Mouse (Mus musculus) granulocyte monocyte progenitor cell, adult 5-6 weeks (primary cell): ENCODE results near the gene Gm11444. TPM values are rescaled to one million over a fixed set of nuclear protein-coding genes. Genes with fewer than 3 reads are reported as not detected.
A peak's percentile ranks its signal among the peaks of the same experiment; 100 is the strongest.

Experiments used
- ATAC-seq: replicated peaks from 2 replicates; pipeline ENCODE4 v1.8.0; 2016; ENCODE audit warnings: mild to moderate bottlenecking, moderate TSS enrichment, inconsistent platforms; ENCODE audit not compliant: poor library complexity, severe bottlenecking
- total RNA-seq, 2 experiments: library from RNA; stranded (forward) in 1 of 2; stranded (reverse) in 1 of 2; fragments of 200-712, 200-1000 nt in 1 of 2; fragments of >200 nt in 1 of 2; fragmentation: Nextera tagmentation in 1 of 2; gene quantifications; 2 replicates each; pipeline ENCODE4 v1.2.3; 2014 to 2017

The Gm11444 gene
- total RNA-seq, 2 experiments from 2014 or later: not detected

DNA sequence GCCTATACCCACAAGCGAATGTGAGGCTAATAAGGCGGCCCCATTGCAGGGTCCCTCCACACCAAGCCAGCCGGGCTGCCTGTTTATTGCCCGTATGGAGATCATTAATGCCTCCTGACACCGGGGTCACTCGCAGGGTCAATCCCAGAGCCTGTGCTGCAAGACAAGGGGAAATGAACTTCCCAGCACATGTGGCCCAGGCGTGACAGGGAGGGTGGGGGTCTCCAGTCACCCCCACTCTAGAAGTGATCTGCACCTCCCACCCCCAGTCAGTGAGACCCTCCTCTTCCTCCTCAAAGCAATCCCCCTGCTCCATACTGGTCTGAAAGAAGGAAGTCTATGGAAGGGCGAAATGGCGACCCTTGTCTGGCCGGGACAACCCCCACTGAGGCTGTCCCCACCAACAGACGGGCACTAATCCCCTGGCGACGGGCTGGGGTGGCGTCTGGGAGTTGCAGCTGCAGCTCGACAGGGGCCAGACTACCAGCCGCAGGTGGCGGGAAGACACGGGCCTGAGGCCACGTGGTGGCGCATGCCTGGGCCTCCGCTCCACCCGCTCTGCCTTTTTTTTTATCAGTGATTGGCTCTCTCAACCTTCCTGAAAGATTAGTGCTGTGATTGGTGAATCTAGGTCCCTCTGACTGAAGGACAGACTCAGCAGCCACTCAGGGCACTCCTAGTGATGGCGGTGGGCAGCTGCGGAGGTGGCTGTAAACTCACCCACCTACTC lies 26.1 kb upstream of the Gm11444 start:
- ATAC-seq: no peak

DNA sequence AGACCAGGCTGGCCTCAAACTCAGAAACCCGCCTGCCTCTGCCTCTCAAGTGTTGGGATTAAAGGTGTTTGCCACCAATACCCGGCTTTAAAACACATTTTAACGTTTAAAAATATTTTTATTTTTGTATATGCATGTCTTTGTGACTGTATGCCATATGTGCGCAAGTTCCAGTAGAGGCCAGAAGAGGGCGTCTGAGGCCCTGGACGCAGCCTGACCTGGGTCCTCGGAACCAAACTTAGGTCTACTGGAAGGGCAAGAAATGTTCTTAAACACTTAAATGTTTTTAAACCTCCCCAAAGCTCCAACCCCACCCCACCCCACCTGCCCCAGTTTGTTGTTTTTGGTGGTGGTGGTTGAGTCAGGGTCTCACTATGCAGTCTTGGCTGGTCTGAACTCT lies 14.2 kb upstream of the Gm11444 start:
- ATAC-seq: no peak

DNA sequence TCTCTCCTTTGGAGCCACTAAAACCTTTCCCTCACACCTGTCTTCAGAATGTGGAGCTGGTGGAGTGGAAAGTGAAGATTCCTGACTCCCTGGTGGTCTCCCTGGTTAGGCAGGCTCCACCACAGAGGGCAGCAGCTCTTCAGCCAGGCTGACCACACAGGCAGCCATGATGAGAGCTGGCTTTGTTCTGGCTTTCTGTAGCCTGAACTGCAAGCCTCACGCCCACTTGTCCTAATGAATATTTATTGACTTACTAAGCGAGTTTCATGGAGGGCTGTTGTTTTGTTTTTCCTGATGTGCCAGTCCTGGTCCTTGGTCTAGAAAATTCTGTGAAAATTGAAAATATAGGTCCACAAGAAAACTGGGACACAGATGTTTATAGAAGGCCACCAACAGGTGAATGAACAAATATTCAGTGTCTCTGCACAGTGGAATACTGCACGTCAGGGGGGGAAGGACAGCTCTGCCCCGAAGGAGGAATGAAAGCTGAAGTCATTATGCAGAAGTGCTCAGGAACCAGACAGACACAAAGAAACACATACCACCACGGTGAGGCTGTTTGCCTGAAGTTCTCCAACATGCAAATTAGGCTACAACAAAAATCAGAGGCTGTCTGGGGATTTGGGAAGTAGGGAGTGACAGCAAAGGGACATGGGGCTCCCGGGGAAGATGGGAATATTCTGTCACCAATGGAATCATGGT lies 8.0 kb upstream of the Gm11444 start:
- ATAC-seq: no peak

DNA sequence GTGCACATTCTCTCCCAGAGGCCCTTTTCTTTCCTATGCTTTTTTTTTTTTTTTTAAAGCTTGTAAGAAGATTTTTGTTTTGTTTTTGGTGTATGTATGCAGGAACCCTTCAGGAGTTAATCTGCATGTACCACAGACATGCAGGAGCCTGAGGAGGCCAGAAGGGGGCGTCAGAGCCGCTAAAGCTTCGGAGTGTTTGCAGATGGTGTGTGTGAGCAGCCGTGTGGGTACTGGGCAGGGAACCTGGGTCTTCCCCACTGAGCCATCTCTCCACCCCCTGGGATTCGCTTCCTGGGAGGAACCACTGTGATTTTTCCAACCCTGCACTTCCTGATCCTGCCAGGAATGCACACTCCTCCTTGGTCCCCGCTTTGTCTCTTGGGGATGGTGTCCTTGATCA lies 625 bp upstream of the Gm11444 start:
- no peak for ATAC-seq

DNA sequence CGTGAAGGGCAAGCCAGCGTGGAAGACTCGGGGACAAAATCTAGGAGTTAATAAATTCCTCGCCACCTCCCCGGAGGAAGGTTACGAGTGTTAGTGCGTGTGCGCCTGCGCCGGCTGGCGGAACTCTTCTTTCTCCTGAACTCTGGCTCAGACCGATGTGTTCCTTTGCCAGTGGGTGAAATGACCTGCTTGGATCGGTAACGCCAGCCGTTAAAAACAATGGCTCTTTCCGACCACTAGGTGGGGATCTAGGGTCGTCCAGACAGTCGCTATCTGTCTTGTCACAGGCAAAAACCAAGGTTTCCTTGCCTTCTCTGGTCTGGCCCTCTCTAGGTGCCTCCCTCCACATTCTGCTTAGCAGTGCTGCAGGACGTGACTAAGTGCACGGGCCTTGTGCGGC lies 1.1 kb downstream of the Gm11444 start:
- peak; percentile 72 for ATAC-seq

DNA sequence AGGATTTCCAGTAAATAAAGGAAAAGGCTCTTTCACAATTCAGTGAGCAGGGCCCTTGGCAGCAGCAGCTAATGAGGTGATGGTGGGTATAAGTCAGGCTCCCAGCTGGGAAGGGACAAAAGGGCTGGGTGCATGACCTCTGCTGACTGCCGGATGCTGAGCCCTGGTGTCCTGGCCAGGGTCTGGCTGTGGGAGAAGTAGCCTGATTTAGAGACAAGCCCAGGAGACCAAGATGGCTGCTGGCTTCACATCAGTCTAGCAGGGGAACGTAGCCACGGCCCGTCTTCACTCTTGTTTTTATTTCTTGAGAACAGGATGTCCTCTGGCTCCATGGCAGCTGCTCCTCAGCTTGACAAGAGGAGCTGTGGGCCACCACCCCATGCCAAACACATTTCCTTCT lies 3.6 kb downstream of the Gm11444 start:
- ATAC-seq: no peak

DNA sequence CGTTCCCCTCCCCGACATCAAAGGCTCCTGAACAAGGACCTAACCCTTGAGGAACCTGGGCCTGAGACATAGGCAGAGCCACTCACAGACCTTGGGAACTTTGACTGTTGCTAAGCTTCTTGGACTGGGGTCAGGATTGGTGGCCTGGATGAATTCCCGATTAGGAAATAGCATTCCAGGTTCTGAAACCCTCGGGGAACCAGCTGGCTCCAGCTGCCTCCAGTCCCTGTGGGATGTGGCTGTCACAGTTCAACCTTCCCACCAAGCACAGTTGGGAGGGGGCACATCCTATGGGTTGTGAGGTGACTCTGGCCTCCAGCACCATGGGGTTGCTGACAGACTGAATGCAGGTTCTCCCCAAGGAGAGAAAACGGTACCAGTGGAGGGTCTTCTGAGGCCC lies 4.2 kb downstream of the Gm11444 start:
- no peak for ATAC-seq

DNA sequence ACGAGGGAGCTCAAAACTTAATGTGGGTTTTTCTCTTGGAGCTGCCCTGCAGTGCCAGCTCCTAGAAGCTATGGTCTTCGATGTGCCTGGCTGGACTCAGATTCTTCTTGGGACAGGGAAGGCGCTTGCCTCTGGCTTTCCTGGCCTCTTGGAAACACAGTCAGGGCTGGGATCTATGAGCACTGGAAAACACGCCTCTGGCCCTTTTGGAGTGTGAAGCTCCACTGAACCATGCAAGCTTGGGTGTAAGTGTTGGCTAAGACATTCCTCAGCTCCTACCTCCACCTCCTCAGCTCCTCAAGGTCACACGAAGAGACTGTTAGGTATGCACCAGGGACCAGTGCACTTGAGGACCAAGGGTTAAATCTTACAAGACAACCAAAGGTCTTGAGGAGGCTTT lies 5.2 kb downstream of the Gm11444 start:
- ATAC-seq: no peak

DNA sequence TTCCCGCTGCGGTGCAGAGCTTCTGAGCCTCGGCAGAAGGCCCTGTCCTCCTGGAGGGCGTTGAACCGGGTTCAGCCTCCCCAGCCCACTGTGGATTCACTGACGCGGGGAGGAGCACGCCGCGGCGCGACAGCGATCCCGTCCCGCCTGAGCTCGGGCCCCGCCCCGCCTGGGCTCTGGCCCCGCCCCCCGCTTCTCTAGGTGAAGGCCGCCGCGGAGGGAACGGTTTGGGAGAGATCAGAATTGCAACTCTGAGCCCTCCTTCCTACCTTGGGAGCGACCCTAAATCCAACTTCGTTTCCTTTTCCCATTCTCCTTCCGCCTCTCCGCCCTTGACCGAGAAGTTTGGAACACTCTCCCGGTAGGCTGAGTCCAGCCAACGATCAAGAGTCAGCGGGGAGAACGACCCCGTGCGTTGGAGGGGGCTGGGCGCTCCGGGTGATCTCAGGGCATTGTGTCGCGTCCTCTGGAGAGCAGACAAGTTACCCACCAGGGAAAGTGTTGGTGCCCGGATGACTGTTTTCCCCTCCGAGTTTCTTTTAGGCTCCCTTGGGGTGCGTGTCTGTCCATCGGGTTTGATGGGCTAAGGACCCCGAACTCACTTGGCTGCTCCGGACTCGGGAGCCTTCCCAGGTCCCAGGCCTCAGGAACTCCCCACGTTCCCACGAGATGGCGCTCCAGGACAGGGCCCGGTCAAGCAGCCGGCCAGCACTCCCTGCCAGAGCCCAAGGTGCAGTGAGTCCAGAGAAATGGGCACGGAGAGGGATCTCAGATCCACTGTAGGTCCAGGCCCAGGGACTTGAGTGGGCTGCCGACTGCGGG lies 5.8 kb downstream of the Gm11444 start:
- peak; percentile 50 for ATAC-seq

DNA sequence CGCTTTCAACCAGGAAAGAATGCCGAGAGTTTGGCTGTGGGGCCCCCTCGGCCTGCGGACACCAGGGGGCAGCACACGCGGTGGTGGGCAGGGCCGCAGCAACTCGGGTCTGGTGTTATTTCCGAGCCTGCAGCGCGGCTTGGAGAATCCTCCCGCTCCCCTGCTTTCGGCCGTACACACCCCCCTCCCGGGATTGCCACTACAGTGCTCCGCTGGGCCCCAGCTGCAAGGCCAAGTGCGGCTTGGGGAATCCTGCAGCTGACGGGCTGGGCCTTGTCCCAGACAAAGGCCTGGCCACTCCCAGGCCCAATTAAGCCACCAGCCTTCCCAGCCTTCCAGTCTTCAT lies 6.8 kb downstream of the Gm11444 start:
- ATAC-seq: peak; percentile 54

DNA sequence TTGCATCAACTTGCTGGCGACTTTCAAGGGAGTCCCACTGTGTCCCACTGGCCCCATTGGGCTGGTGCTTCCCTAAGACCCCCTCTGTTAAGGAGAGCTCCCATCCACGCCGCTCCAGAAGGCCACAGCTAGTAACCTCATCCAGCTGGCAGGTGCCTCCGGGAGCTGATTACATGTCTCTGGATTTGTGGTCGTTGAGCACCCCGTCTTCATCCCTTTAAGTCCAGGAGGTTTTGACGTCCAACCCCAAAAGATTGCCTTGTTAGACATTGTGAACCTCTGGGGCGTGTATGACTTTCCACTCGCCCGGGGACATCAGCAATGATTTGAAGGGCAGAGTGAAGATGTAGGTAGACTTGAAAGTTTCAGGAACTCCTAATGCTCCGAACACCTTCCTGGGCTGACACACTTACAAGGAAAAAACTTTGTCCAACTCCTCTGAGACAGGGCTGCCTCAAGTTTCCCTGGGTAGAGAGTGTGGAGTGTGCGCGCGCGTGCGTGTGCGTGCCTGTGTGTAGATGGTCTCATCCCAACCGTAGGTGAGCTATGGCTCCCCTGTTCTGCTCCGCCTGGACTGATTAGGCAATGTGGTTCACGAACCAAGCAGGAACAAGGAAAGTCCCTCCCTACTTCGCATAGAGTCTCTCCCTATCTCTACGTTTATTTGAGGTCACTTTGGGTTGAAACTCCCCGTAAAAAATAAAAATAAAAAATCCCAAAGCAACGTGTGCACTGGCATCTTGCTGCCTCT lies 7.4 kb downstream of the Gm11444 start:
- peak; percentile 6; the same call in 1 of the 2 replicates for ATAC-seq

DNA sequence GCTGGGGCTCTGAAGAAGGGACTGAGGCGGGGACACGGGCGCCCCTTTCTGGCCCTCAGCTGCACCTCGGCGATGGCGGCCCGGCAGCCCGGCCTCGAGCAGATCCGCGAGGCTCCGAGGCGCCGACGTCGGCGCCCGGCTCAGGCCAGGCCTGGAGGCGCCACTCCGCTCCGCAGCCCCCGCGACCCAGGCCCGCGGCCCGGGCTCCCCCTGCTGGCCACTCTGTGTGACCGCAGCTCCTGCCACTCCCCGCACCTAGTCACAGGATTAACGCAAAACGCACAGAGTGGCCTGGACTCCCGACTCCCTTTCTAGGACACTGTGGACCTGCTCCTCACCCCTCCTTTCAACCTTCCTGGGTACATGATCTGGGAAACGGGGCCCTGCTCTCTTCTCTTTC lies 8.2 kb downstream of the Gm11444 start:
- peak; percentile 58 for ATAC-seq

DNA sequence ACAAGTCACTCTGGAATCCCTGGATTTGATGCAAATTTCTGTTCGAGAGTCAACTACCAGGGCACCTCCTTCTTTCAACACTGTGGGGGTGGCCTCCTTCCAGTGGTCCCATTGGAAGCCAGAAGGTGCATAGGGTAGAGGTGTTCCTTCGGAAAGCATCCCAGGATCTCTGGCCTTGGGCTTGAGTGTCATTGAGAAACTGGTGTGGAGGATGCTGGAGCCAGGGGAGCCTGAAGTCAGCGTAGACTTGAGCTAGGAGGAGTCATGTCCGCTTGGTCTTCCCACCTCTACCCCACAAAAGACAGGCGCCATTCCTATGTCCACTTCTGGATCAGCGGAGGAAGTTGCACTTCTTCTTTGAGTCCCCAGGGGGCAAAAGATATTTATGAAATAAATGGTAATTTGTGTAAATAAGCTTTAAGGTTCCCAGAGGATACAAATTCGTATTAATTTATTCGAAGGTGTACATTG lies 8.9 kb downstream of the Gm11444 start:
- ATAC-seq: no peak

DNA sequence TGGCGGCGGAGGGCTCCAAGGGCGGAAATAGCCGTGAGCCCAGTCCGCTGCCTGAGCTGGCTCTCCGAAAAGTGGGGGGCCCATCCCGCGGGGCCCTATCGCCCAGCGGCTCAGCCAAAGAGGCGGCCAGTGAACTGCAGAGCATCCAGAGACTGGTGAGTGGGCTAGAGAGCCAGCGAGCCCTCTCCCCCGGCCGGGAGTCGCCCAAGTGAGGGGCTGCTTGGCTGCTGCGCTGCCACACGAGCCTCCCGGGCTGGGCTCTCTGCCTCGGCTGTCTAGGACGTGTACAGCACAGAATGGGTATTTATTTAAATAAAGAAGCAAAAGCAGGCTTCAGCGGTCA lies 9.4 kb downstream of the Gm11444 start:
- ATAC-seq: no peak

DNA sequence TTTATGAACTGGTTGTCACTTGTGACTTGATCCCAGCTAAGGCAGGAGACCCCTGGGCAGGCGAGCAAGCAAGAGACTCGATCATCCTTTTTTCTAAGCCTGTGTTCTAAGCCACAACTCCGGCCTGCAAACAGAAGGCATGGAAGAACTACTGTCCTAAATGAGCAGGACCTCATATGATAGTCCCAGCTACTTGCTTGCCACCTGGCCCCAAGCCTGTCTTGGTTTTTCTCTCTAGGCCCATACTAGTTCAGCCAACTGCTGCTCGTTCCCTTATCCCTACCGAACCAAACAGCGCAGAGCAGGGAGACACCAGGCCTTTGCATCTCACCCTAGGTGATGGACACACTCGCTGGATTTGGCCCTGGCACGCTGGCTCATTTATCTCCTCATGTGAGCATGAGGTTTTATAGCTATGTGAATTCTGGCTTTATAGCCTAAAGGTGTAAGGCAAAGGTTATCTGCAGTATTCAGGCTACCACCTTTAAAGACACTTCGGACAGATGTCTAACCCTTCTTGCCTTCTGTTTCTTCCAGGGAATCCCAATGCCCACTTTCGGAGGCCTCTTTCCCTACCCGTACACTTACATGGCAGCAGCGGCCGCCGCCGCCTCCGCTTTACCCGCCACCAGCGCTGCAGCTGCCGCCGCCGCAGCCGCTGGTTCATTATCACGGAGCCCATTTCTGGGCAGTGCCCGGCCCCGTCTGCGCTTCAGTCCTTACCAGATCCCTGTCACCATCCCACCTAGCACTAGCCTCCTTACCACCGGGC lies 9.9 kb downstream of the Gm11444 start:
- no peak for ATAC-seq

DNA sequence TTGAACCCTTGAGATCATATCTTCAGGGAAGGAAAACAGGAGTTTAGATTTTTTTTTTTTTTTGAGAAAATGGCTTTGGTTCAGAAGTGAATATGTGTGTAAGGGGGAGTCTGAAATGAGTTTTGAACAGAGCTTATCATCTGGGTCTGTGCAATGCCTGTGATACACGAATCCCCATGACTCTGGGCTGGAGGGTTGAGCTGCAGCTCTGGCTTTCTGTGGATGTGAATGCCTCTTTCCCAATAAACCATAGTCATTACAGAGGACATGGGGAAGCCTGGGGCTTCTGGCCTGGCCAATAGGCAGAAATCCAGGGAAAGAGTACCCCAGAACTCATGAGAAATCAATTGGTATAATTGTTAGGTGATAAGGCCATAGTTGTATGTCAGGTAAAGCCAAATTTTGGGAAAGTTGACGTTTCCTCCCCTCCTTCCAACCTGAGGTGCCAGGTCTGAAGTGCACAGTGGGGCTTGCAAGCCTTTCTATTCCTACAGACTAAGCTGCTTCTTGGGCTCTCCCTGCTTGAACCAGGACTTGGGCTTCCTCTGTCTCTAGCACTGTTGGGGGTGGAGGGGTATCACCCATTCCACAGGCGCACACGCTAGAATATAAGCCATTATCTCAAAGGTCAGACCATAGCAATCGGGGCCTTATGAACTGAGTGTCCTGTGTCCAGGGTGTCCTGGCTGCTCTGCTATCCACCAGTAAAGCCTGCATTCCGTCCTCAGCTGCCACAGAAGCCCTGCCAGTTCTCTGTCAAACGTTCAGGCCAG lies 10.7 kb downstream of the Gm11444 start:
- no peak for ATAC-seq

DNA sequence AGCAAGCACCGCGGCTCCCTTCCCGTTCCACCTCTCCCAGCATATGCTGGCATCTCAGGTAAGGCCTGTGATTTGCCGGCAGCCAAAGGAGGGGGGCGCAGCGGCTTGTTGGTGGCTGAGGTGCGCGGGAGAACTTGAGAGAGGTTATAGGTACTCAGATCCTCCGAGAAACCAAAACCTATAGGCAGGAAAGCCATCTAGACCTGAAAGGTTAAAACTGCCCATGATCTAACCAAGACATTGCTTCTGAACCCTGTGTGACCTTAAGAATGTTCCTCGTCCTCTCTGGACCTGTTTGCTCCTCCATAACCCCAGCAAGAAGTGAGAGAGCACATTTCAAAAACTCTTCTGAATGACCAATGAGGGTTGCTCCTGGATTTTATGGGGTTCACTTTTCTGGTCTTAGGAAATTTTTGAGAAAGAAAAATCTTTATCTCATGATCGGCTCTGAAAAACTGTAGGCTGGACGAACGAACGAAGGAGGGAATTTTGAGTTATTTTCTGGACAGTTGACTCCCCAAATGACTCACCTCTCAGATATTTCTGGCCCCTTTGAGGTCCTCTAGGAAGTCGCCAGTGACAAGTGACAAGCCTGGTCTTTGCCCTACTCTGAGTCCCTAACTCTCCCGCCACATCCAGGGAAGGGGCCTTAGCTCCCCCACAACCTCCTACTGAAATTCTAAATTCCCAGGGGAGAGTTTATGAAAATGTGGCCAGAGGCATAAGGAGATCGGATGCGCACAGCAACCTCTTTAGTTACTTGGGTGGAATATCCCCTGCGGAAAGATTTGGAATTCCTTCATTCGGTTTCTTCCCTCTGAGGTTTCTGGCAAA lies 11.5 kb downstream of the Gm11444 start:
- no peak for ATAC-seq
